In genomic region chr3:95280747-95281146, GRCm38 (mm10) we compare ENCODE assay signal across 1 mouse cellular context.
TF ChIP-seq lines count a peak whose summit lies in the region.

No protein-coding gene starts in this region.

TF ChIP-seq in CH12.LX, 34 proteins besides CTCF, POLR2A, EP300 and RAD21 (continued from another document):
- TF ChIP-seq SIN3A (IDR thresholded peaks at IDR 0.05; ENCODE audit: low read length), result peak; percentile 42; the same call in 1 of the 2 replicates
